Mouse (Mus musculus): Measurements from ENCODE around the gene Pdxk. TPM values are rescaled to one million over a fixed set of nuclear protein-coding genes. Genes with fewer than 3 reads are reported as not detected.

Gene Pdxk
- polyA plus RNA-seq, 1 experiment from 2014 or later = 20.4 TPM

DNA sequence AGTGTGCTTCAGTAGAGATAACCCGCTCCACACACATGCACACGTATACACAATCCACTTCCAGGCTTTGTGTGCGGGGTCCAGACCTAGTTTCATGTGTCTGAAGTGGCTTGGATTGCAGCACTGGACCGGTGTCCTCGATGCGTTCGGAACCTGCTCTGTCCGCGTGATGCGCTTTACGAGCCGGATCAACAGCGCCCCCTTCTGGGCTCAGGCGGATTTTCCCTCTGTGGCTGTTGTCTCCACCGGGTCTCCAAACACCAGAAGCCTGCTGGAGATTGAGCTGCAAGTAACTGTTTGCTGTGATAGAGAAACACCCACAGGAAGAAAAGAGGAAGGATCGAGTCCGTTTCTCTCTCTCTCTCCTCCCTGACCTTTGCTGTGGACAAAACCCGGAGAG, 72.7 kb downstream of the Pdxk start:
- no peaks in the 10 kb centered on the region for H3K9me3 ChIP-seq (replicated peaks)
- peaks cover 28% of the 10 kb centered on the region for H3K4me1 ChIP-seq
- 2% methylated on average over 18 of the region's 18 CpGs for WGBS
- H3K4me3 ChIP-seq (replicated peaks) = no peak overlapping the region
- no peak overlapping the region for H3K9ac ChIP-seq
- H3K4me2 ChIP-seq = peak overlapping the region; percentile 38
- ATAC-seq (replicated peaks; ENCODE audit: low FRiP score) = peak; percentile 43; the same call in 1 of the 2 replicates
- H3K27me3 ChIP-seq = peaks cover 42% of the 10 kb centered on the region
- no peak overlapping the region for H3K27ac ChIP-seq
- H3K36me3 ChIP-seq = no peaks in the 10 kb centered on the region

- 20% methylated on average over 4 of the region's 4 CpGs for WGBS
Measured at GRCm38 (mm10) chr10:78390982-78391470, 73.7 kb downstream of the Pdxk start.

GRCm38 (mm10) chr10:78388216-78388980, 76.4 kb downstream of the Pdxk start:
- H3K4me1 ChIP-seq = peaks cover 19% of the 10 kb centered on the region
- peaks cover 42% of the 10 kb centered on the region for H3K27me3 ChIP-seq
- H3K27ac ChIP-seq = no peak overlapping the region
- H3K9me3 ChIP-seq (replicated peaks) = no peaks in the 10 kb centered on the region
- no peak overlapping the region for H3K4me2 ChIP-seq
- ATAC-seq (replicated peaks; ENCODE audit: low FRiP score) = no peak
- H3K36me3 ChIP-seq = no peaks in the 10 kb centered on the region
- H3K9ac ChIP-seq = no peak overlapping the region
- WGBS = 42% methylated on average over 20 of the region's 20 CpGs
- H3K4me3 ChIP-seq (replicated peaks) = no peak overlapping the region

More at GRCm38 (mm10) chr10:78390982-78391470, 73.7 kb downstream of the Pdxk start:
- no peak for ATAC-seq (replicated peaks; ENCODE audit: low FRiP score)
- Histone ChIP-seq H3K36me3 (no peaks in the 10 kb centered on the region), H3K9ac (no peak overlapping the region), H3K27me3 (peaks cover 42% of the 10 kb centered on the region), H3K4me3 (replicated peaks) (no peak overlapping the region), H3K4me1 (peaks cover 22% of the 10 kb centered on the region), H3K4me2 (no peak overlapping the region), H3K9me3 (replicated peaks) (no peaks in the 10 kb centered on the region), H3K27ac (no peak overlapping the region)

Small RNA genes lying within 50 kb of the gene (microRNA-seq; reads per million reads assigned to microRNA genes)
- gene Mir6410 = not detected
- 0.74 reads per million for gene Mir6907
- not detected for gene Mir6908

Other genes with a start within 250 kb of the Pdxk start
- gene Trappc10, start 220.3 kb downstream of the Pdxk start, polyA plus RNA-seq (2015; fragmentation: Nextera tagmentation; extraction: Ambion mirVana) = 12.5 and 12.7 TPM in 2 replicates
- gene Agpat3, start 112.5 kb downstream of the Pdxk start, polyA plus RNA-seq (2015; fragmentation: Nextera tagmentation; extraction: Ambion mirVana) = 84.9 and 88.7 TPM in 2 replicates
- 287 and 316 TPM in 2 replicates for gene Rrp1, start 51.9 kb downstream of the Pdxk start, polyA plus RNA-seq (2015; fragmentation: Nextera tagmentation; extraction: Ambion mirVana)
- 182 and 209 TPM in 2 replicates for gene Cstb, start 39.3 kb downstream of the Pdxk start, polyA plus RNA-seq (2015; fragmentation: Nextera tagmentation; extraction: Ambion mirVana)
- not detected in 2 replicates for gene Olfr1358, start 52.5 kb upstream of the Pdxk start, polyA plus RNA-seq (2015; fragmentation: Nextera tagmentation; extraction: Ambion mirVana)
- gene Ilvbl, start 109.4 kb upstream of the Pdxk start, polyA plus RNA-seq (2015; fragmentation: Nextera tagmentation; extraction: Ambion mirVana) = 45.3 and 50.3 TPM in 2 replicates
- 16.7 and 18.7 TPM in 2 replicates for gene Syde1, start 127.0 kb upstream of the Pdxk start, polyA plus RNA-seq (2015; fragmentation: Nextera tagmentation; extraction: Ambion mirVana)
- gene Olfr1357, start 153.1 kb upstream of the Pdxk start, polyA plus RNA-seq (2015; fragmentation: Nextera tagmentation; extraction: Ambion mirVana) = not detected in 2 replicates

Measured in kidney, embryonic 15.5 days (tissue).